Mouse (Mus musculus): ENCODE data around the gene Lenep. TPM values are rescaled to one million over a fixed set of nuclear protein-coding genes. Genes with fewer than 3 reads are reported as not detected.

Lenep gene
- polyA plus RNA-seq, 1 experiment from 2014 or later = 0.16 TPM

- WGBS = under 1% methylated on average over 12 of the region's 12 CpGs
- H3K27me3 ChIP-seq (ENCODE audit: insufficient read depth, low read length) = no peaks in the 10 kb centered on the region
- no peak for TF ChIP-seq CTCF (IDR thresholded peaks at IDR 0.05; ENCODE audit: low read depth)
Observed at GRCm38 (mm10) chr3:89394894-89395256, 7.7 kb downstream of the Lenep start.

GRCm38 (mm10) chr3:89394006-89394893 is 8.3 kb downstream of the Lenep start, which contains the start of gene Zbtb7b:
Gene Zbtb7b, minus strand, starts transcription at chr3:89394776.
- peak within 1 kb of the TSS; percentile 91 for H3K27ac ChIP-seq
- no peaks in the 10 kb centered on the region for H3K9me3 ChIP-seq (replicated peaks; ENCODE audit: low read length)
- peaks cover 26% of the 10 kb centered on the region for H3K4me1 ChIP-seq (replicated peaks; ENCODE audit: insufficient read depth, low read length)
- H3K4me3 ChIP-seq (replicated peaks; ENCODE audit: low read depth, low read length) = peak within 1 kb of the TSS; percentile 51
- DNase-seq (ENCODE audit: low spot score) (peak; percentile 81), ATAC-seq (replicated peaks; ENCODE audit: low FRiP score, low read depth) (peak; percentile 69)
- H3K4me2 ChIP-seq (ENCODE audit: low read length) = peak within 1 kb of the TSS; percentile 99
- H3K9ac ChIP-seq (ENCODE audit: low read depth, low read length) = peak within 1 kb of the TSS; percentile 58
- TF ChIP-seq CTCF (IDR thresholded peaks at IDR 0.05; ENCODE audit: low read depth) = peak; percentile 47
- no peaks in the 10 kb centered on the region for H3K36me3 ChIP-seq (ENCODE audit: insufficient read depth, low read length)
- H3K27me3 ChIP-seq (ENCODE audit: insufficient read depth, low read length) = no peaks in the 10 kb centered on the region
- under 1% methylated on average over 39 of the region's 42 CpGs for WGBS

More at GRCm38 (mm10) chr3:89394894-89395256, 7.7 kb downstream of the Lenep start:
- Histone ChIP-seq H3K4me1 (replicated peaks; ENCODE audit: insufficient read depth, low read length) (peaks cover 26% of the 10 kb centered on the region), H3K4me2 (ENCODE audit: low read length) (peak overlapping the region; percentile 99), H3K4me3 (replicated peaks; ENCODE audit: low read depth, low read length) (peak overlapping the region; percentile 51), H3K36me3 (ENCODE audit: insufficient read depth, low read length) (no peaks in the 10 kb centered on the region), H3K9ac (ENCODE audit: low read depth, low read length) (peak overlapping the region; percentile 58), H3K27ac (peak overlapping the region; percentile 91), H3K9me3 (replicated peaks; ENCODE audit: low read length) (no peaks in the 10 kb centered on the region)
- ATAC-seq (replicated peaks; ENCODE audit: low FRiP score, low read depth) (peak; percentile 15), DNase-seq (ENCODE audit: low spot score) (peak; percentile 97)

- DNase-seq (ENCODE audit: low spot score) (peak; percentile 99), ATAC-seq (replicated peaks; ENCODE audit: low FRiP score, low read depth) (peak; percentile 93)
- under 1% methylated on average over 15 of the region's 15 CpGs for WGBS
- peak overlapping the region; percentile 76 for H3K9ac ChIP-seq (ENCODE audit: low read depth, low read length)
- H3K4me1 ChIP-seq (replicated peaks; ENCODE audit: insufficient read depth, low read length) = peaks cover 26% of the 10 kb centered on the region
- peak overlapping the region; percentile 51 for H3K4me3 ChIP-seq (replicated peaks; ENCODE audit: low read depth, low read length)
- H3K27me3 ChIP-seq (ENCODE audit: insufficient read depth, low read length) = no peaks in the 10 kb centered on the region
- no peaks in the 10 kb centered on the region for H3K36me3 ChIP-seq (ENCODE audit: insufficient read depth, low read length)
- no peaks in the 10 kb centered on the region for H3K9me3 ChIP-seq (replicated peaks; ENCODE audit: low read length)
- peak overlapping the region; percentile 91 for H3K27ac ChIP-seq
- peak overlapping the region; percentile 99 for H3K4me2 ChIP-seq (ENCODE audit: low read length)
- no peak; the same call in 1 of the 2 replicates for TF ChIP-seq CTCF (IDR thresholded peaks at IDR 0.05; ENCODE audit: low read depth)
Observed at GRCm38 (mm10) chr3:89393605-89394004, 9.0 kb downstream of the Lenep start.

- no peaks in the 10 kb centered on the region for H3K36me3 ChIP-seq (ENCODE audit: insufficient read depth, low read length)
- H3K4me2 ChIP-seq (ENCODE audit: low read length) = peak overlapping the region; percentile 99
- peak overlapping the region; percentile 88 for H3K27ac ChIP-seq
- WGBS = 0% methylated on average over 21 of the region's 24 CpGs
- no peaks in the 10 kb centered on the region for H3K27me3 ChIP-seq (ENCODE audit: insufficient read depth, low read length)
- DNase-seq (ENCODE audit: low spot score) (peak; percentile 30), ATAC-seq (replicated peaks; ENCODE audit: low FRiP score, low read depth) (no peak)
- no peak for TF ChIP-seq CTCF (IDR thresholded peaks at IDR 0.05; ENCODE audit: low read depth)
- peak overlapping the region; percentile 76 for H3K9ac ChIP-seq (ENCODE audit: low read depth, low read length)
- H3K4me1 ChIP-seq (replicated peaks; ENCODE audit: insufficient read depth, low read length) = peaks cover 26% of the 10 kb centered on the region
- no peaks in the 10 kb centered on the region for H3K9me3 ChIP-seq (replicated peaks; ENCODE audit: low read length)
- peak overlapping the region; percentile 51 for H3K4me3 ChIP-seq (replicated peaks; ENCODE audit: low read depth, low read length)
Observed at GRCm38 (mm10) chr3:89392871-89393311, 9.7 kb downstream of the Lenep start.

GRCm38 (mm10) chr3:89391663-89392511 is 10.7 kb downstream of the Lenep start:
- Histone ChIP-seq H3K27ac (peak overlapping the region; percentile 88), H3K27me3 (ENCODE audit: insufficient read depth, low read length) (no peaks in the 10 kb centered on the region), H3K9me3 (replicated peaks; ENCODE audit: low read length) (no peaks in the 10 kb centered on the region), H3K4me3 (replicated peaks; ENCODE audit: low read depth, low read length) (peak overlapping the region; percentile 51), H3K36me3 (ENCODE audit: insufficient read depth, low read length) (no peaks in the 10 kb centered on the region), H3K4me1 (replicated peaks; ENCODE audit: insufficient read depth, low read length) (peaks cover 33% of the 10 kb centered on the region), H3K4me2 (ENCODE audit: low read length) (peak overlapping the region; percentile 99), H3K9ac (ENCODE audit: low read depth, low read length) (peak overlapping the region; percentile 76)
- no peak for TF ChIP-seq CTCF (IDR thresholded peaks at IDR 0.05; ENCODE audit: low read depth)
- DNase-seq (ENCODE audit: low spot score) (peak; percentile 63), ATAC-seq (replicated peaks; ENCODE audit: low FRiP score, low read depth) (no peak)
- WGBS = under 1% methylated on average over 56 of the region's 56 CpGs
